Mouse (Mus musculus) megakaryocyte-erythroid progenitor cell, adult 5-6 weeks (primary cell): ENCODE results near the gene Sorbs2. TPM values are rescaled to one million over a fixed set of nuclear protein-coding genes. Genes with fewer than 3 reads are reported as not detected.

Experiments
- ATAC-seq: replicated peaks from 2 replicates; pipeline ENCODE4 v1.8.0; 2016; ENCODE audit warnings: mild to moderate bottlenecking, inconsistent platforms; ENCODE audit not compliant: severe bottlenecking, poor library complexity, low FRiP score, low TSS enrichment
- total RNA-seq, 2 experiments: library from RNA; stranded (forward) in 1 of 2; stranded (reverse) in 1 of 2; fragments of 200-1000, 215-1000 nt in 1 of 2; fragments of >200 nt in 1 of 2; fragmentation: Nextera tagmentation in 1 of 2; gene quantifications; 2 replicates each; pipeline ENCODE4 v1.2.3; 2014 to 2017

Gene Sorbs2
- total RNA-seq, 2 experiments from 2014 or later = 0.66 TPM; not detected in 1

DNA sequence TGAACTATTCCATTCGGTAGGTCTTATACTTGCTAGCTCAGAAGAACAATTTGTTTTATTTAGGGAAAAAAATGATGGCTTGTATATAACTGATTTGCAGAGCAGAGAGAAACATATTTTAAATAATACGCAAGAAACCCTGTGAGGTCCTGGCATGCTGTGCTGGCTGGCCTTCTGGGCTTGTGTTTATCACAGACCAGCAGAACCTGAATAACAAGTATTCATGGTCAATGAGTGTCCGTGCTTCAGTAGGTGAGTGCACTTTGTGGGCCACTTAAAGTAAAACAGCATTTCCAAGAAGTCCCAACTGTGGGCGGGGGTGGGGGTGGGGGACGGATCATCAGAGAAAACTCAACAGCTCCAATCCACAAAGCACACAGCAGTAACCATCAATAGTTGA is 107.0 kb downstream of the Sorbs2 start:
- ATAC-seq = no peak

DNA sequence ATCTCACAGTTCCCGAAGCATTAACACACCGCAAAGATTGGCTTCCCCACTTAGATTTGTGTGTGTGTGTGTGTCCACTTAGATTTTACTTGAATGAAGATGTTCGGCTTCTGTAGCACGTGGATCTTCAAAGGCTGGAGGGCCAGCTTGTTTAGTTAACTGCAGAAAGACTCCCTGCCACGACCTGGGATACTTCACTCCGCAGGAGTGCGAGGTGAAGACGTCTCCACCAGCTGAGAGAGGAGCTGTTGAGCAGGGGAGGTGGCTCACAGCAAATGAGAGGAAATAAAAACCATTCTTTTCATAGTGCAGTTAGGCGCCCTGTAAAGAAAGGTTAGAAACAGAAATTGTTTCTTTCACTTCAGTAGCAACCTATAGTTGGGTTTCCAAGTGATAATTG is 107.5 kb downstream of the Sorbs2 start:
- no peak for ATAC-seq

DNA sequence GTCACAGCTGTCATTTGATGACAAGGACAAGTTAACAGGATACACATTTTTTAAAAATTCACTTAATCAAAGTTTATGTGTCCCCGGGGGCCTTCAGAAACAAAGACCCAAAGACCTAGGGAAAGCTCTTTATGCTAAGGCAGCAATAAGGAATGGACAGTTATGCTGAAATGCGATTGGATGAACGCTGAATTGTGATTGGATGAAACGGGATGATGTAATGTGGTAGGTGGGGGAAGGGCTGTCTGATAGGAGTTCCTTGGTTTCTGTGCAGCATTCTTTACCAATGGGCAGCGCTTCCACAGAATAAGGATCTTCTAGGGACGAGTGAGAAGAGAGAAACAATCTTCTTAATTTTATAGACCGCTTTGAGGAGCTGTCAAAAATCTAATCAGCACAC is 108.0 kb downstream of the Sorbs2 start:
- no peak for ATAC-seq

GRCm38 (mm10) chr8:45621576-45622178 is 114.1 kb downstream of the Sorbs2 start:
- ATAC-seq = no peak

DNA sequence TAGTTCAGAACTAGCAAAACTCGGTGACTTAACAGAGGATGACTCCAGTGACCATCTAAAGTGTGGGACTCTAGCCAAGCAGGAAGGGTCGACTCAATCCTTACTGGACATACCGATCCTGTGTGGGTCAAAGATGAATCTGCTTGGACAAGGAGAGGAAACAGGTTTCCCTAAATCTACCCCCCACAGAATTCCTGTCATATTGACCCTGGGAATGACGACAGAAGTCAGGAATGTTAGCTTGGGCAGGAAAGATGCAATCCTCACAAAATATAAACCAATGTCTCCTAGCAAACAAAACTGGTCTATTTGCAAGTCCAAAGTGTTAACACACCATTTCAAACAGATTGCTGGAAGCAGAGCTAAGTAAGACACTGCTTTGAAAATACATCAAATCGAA is 118.8 kb downstream of the Sorbs2 start:
- no peak for ATAC-seq

DNA sequence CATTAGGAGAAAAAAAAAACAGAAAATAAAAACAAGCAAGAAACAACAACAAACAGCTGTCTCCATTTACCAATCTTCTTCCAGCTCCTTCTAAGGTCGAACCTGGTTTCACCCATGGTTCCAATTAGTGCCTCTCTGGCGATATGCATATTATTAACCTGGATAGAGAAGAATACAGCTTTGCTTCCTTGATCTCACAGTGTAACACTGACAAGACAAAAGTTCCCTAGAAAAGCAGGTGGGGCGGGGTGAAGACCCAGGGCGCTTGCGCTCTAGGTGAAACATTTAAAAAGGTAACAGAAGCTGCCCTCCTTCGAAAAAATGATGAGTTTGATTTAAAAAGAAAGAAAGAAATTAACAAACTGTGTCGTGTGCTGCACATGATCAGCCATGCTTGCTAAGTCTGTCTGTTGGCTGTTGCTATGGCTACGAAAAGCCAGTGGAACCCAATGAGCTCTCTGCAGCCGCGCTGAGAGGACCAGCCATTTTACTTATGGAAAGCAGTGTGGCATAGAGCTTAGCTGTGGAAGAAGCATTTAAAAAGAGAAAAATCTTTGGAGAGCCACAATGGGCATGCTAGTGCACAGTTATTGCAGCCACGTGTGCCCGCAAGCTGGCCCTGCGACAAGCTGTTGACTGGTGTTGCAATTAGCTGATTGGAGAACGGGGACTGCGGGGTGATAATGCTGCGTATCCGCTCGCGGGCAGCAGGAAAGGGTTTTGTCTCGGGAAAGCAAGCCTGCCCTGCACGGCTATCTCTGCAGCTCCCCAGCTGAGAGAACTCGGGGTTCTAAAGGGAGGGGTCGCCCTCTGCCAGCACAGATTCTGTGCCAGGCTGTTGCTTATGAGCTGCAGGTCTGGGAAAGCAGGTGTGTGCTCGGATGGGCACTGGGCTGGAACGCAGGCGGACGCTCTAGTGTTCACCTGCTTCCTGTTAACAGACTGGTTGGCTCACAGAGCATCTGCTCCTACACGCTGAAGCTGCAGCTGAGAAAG is 120.0 kb downstream of the Sorbs2 start:
- ATAC-seq = peak; percentile 68

DNA sequence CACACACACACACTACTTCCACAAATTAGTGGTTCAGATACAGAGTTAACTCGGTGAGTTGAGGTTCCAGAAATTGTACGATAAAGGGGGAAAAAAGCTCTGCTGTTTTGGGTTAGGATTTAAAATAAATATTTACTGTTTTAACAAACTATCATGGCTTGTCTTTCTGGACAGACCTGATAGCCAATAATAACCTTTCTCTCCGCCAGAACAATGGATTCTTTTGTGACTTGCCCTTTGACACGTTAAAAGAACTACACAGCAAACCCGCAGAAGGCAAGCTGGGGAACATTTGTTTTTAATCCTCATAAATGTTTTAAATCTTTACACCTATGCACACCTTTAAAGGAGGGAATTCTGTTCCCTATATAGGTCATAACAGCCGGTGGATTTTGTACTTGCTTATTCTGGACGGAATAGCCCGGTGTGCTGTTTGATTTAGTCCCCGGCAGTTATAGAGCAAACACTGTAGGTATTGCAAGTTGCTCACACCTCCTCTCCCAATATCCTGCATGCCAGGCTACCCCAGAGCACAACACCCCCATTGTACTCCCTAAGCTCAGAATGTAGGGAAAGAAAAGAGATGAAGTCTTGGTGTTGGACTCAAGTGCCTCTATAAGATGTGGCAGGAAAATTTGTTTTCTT is 121.0 kb downstream of the Sorbs2 start:
- no peak for ATAC-seq

DNA sequence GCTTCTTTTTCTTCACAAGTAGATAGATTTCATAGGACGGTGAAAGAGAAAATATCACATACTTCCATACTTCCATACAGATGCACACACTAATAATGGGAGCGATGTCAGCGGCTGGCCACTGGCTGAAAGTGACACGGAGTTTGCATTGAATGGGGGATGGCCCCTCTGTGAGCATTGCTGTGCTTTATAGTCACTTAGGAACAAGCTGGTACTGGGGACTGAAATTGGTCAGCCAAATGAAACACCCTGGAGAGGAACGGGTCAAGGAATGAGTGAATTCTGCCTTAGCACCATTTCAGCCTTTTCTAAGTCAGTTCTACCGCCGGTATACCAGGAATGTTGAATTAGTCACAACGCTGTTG is 121.5 kb downstream of the Sorbs2 start:
- ATAC-seq = no peak

DNA sequence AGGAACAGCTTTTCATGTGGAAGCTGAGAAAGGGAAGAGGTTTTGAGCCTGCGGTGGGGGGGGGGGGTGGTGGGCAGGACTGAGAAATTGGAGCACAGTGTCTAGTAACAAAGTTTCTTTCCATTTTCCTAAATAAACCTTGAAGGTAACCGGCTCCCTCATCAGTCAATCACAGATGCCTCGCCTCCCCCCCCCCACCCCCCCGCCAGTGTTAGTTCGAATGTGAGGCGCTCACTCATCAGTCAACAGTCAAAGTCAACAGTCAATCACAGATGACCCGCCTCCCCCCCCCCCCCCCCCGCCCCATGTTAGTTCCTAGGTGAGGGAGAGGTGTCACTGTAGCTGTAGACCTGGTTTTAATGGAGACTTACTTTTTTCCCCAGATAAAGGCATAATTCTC is 123.4 kb downstream of the Sorbs2 start:
- ATAC-seq = no peak

DNA sequence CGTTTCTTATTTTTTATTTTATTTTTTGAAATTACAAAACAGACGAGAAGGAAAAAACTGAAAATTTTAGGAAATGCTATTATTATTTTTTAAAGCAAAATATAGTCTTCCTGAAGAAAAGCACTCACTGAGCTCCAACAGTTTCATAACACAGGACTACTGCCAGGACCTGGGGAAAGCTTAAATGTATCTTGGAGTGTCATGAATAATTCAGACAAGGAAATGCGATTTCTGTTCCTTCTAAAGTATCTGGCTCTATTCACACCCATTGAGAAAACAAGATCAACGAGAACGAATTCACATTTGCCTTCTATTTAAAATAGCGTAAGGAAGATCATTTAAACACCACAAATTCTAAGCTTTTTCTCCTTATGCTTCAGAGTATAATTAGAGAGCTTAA is 127.6 kb downstream of the Sorbs2 start:
- ATAC-seq = no peak

DNA sequence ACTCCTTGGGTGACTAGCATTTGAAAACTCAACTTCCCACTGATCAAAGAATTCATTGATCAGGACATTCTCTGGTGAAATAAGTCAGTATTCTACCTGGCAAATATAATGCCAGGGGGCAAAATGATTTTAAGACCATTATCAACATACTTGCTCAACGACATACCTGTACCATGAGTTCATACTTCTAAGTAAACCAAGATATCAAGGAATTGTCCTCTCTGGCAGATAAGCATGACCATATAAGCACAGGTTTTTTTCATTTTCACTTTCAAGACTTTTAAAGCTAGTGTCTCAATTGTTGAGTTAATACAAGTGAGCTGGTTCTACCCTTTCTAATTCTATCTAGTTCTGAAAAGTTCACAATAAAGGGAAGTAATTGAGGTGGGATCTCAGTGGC is 130.2 kb downstream of the Sorbs2 start:
- no peak for ATAC-seq

- ATAC-seq = no peak
Observed at GRCm38 (mm10) chr8:45639444-45639843, 131.9 kb downstream of the Sorbs2 start.

GRCm38 (mm10) chr8:45644651-45645050 is 137.1 kb downstream of the Sorbs2 start:
- no peak for ATAC-seq

GRCm38 (mm10) chr8:45649063-45649462 is 141.5 kb downstream of the Sorbs2 start:
- no peak for ATAC-seq

- no peak for ATAC-seq
Observed at GRCm38 (mm10) chr8:45649966-45650365, 142.4 kb downstream of the Sorbs2 start.

DNA sequence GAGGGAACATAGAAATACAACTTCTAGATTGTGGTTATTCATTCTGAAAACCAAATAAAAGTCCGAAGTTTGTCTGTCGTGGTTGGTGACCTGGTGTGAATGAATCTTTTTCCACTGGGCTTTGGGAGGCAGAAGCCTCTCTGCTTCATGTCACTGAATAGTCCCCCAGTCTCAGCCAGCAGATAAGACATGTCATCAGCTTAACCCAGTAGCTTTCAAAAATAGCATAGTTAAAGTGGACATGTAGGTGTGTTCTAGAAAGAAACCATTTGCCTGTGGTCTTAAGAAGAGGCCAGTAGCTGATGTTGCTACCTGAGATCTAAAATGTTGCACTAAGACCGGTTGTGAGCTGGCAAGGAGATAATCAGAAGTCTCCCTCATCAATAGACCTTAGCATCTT is 150.4 kb downstream of the Sorbs2 start:
- ATAC-seq = no peak

- no peak for ATAC-seq
Observed at GRCm38 (mm10) chr8:45658458-45659325, 151.1 kb downstream of the Sorbs2 start.

DNA sequence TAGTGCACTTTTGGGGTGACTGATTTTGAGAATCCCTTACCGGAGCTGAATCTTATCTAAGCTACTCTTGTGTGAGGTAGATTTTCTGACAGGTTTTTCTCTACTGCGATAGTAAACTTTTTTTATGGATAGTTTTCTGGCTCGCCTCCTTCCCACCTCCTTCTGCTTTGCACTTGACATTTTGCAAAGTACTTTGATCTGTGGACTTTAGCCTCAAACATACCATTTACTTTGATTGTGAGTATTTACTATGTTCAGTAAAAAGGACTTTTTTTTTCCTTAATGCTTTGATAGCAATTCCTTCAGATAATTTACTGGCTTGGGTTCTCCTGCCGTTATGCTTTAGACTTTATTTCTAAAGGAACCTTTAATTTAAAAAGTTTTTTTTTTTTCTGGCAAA is 151.9 kb downstream of the Sorbs2 start:
- no peak for ATAC-seq

GRCm38 (mm10) chr8:45660570-45660969 is 153.0 kb downstream of the Sorbs2 start:
- ATAC-seq = no peak

DNA sequence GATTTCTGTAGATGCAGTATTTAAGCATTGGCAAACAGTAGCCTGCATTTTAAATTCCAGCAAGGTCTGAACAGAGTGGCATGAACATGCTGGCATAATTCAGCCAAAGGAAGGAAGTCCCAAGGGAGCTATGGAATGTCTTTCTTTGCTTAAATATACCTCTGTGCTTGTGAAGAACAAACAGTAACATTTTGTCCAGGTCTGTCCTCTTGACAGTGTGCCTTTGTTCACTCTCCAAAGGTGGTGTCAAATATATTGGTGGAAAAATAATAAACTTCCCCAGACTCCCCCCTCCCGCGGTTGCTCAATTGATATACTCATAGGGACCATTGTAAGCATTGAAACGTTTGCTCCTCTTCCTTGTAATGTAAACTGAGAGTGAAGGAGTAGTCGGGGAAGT is 154.0 kb downstream of the Sorbs2 start:
- no peak for ATAC-seq
